Mouse (Mus musculus): ENCODE measurements around the gene Sestd1. TPM values are rescaled to one million over a fixed set of nuclear protein-coding genes. Genes with fewer than 3 reads are reported as not detected.

Gene Sestd1
- total RNA-seq, 2 experiments from 2014 or later: 27.8 to 31.7 TPM

GRCm38 (mm10) chr2:77151255-77151654, 129.1 kb downstream of the Sestd1 start:
- DNase-seq: no peak
- intact Hi-C loops (cut with DNase I): no loop called here

DNA sequence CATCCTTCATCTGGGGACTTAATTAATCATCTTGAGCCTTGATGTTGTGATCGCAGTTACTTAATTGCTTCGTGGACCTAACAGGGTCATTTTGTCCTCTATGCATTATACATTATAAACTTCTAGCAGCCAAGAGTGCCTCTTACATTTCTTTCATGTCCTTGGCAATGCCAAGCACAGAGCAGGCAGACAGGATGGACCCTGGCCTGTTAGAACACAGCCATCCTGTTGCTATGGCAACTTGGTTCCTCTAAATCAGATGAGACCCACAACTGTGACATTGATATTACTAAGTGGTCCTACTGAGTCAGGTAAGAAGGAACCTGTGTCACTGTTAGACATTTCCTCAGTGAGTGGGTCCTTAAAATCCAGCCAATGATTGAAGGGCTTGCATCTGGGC, 130.8 kb downstream of the Sestd1 start:
- DNase-seq: no peak
- intact Hi-C loops (cut with DNase I): no loop called here

GRCm38 (mm10) chr2:77148215-77148614, 132.2 kb downstream of the Sestd1 start:
- intact Hi-C loops (cut with DNase I): no loop called here
- DNase-seq: no peak

- DNase-seq: no peak
- intact Hi-C loops (cut with DNase I): no loop called here
Measured at GRCm38 (mm10) chr2:77146968-77147367, 133.4 kb downstream of the Sestd1 start.

DNA sequence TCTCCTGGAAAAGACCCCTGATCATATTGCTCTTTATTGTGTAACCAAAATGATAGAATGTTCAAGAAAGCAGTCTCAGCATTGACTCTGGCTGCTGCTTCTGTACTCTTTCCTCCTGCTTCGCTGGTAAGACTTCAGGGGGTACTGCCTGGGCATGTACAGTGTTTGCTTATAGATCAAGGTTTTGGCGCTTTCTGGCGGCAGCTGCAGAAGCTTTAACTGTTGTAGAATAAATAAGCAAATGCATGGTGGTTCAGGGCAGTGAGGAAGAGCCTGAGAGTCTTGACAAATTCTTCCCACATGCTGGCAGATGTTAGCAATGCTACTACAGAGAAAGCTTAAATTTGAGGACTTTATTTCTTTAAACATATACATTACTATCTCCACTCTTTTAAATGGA, 134.1 kb downstream of the Sestd1 start:
- intact Hi-C loops (cut with DNase I): no loop called here

GRCm38 (mm10) chr2:77143536-77143935, 136.9 kb downstream of the Sestd1 start:
- intact Hi-C loops (cut with DNase I): no loop called here
- DNase-seq: no peak

More for the DNA sequence above, 134.1 kb downstream of the Sestd1 start:
- DNase-seq: no peak

DNA sequence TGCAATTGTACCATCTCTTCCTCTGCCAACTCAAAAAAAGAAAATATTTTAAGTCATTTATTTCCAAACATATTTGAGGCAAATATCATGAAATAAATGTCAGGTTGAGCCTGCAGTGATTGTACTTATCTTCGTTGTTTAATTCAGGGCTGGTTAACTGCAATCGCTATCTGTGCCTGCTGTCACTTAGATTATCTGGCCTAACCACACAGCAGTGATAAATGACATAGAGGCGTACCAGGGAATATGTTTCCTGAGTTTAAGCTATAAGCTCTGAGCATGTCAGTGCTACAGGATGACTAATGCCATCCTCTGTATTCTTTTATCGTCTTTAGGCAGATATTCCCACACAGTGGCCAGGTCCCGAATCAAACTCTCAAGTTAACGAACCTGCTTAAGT, 141.5 kb downstream of the Sestd1 start:
- intact Hi-C loops (cut with DNase I): no loop called here

DNA sequence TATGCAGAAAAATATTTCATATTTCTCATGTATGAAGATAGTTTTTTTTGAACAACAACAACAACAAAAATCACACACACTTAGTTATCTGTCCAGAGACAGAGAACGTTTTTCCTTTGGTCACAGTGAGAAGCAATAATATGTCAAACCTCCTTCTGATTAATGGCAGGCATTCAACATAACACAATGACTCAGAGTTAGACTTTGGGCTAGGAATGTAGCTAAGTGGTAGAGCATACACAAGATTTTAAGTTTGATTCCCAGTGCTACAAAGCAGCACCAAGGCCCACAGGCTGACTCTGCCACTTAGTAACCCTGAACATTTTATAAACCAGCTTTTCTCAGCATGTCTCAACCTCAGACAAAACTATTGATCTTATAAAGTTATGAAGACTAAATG, 145.5 kb downstream of the Sestd1 start:
- no peak for DNase-seq
- intact Hi-C loops (cut with DNase I): no loop called here

More for the DNA sequence above, 141.5 kb downstream of the Sestd1 start:
- no peak for DNase-seq

GRCm38 (mm10) chr2:77133407-77133806, 147.0 kb downstream of the Sestd1 start:
- DNase-seq: no peak
- intact Hi-C loops (cut with DNase I): loop anchor here (2.0 kb wide), 1 partner anchor 31 kb away; no protein-coding TSS in a partner anchor

Other genes starting within 250 kb of the Sestd1 start
- 100 to 1,000 TPM; 185 to 219 TPM for gene Ccdc141, start 110.0 kb downstream of the Sestd1 start, total RNA-seq (2021)